Mouse (Mus musculus): ENCODE measurements around the gene Map4. TPM values are rescaled to one million over a fixed set of nuclear protein-coding genes. Genes with fewer than 3 reads are reported as not detected.

Gene Map4
- polyA plus RNA-seq, 1 experiment from 2014 or later = 33.9 TPM

- DNase-seq (ENCODE audit: low spot score) = peak; percentile 79
- TF ChIP-seq CTCF (IDR thresholded peaks at IDR 0.05; ENCODE audit: low read depth) = no peak
- no peaks in the 10 kb centered on the region for H3K27me3 ChIP-seq (ENCODE audit: insufficient read depth, low read length)
- peak overlapping the region; percentile 90 for H3K4me3 ChIP-seq (replicated peaks; ENCODE audit: low read depth, low read length)
- no peak for ATAC-seq (replicated peaks; ENCODE audit: low FRiP score, low read depth)
- no peaks in the 10 kb centered on the region for H3K9me3 ChIP-seq (replicated peaks; ENCODE audit: low read length)
- H3K9ac ChIP-seq (ENCODE audit: low read depth, low read length) = peak overlapping the region; percentile 90
- 0% methylated on average over 20 of the region's 20 CpGs for WGBS
- H3K4me2 ChIP-seq (ENCODE audit: low read length) = peak overlapping the region; percentile 89
- H3K36me3 ChIP-seq (ENCODE audit: insufficient read depth, low read length) = no peaks in the 10 kb centered on the region
- H3K4me1 ChIP-seq (replicated peaks; ENCODE audit: insufficient read depth, low read length) = 0 out of 2 replicates have a peak, but pooled peaks cover 4% of the 10 kb centered on the region
- H3K27ac ChIP-seq = peak overlapping the region; percentile 96
Measured at GRCm38 (mm10) chr9:109932361-109932755, 1.1 kb downstream of the Map4 start.

GRCm38 (mm10) chr9:109932756-109933375 lies 1.6 kb downstream of the Map4 start:
- Histone ChIP-seq H3K4me1 (replicated peaks; ENCODE audit: insufficient read depth, low read length) (0 out of 2 replicates have a peak, but pooled peaks cover 4% of the 10 kb centered on the region), H3K4me2 (ENCODE audit: low read length) (peak overlapping the region; percentile 89), H3K9ac (ENCODE audit: low read depth, low read length) (peak overlapping the region; percentile 90), H3K36me3 (ENCODE audit: insufficient read depth, low read length) (no peaks in the 10 kb centered on the region), H3K27ac (peak overlapping the region; percentile 96), H3K9me3 (replicated peaks; ENCODE audit: low read length) (no peaks in the 10 kb centered on the region), H3K27me3 (ENCODE audit: insufficient read depth, low read length) (no peaks in the 10 kb centered on the region), H3K4me3 (replicated peaks; ENCODE audit: low read depth, low read length) (peak overlapping the region; percentile 90)
- 0 out of 2 replicates have a peak, but pooled peaks have one; percentile 13 for TF ChIP-seq CTCF (IDR thresholded peaks at IDR 0.05; ENCODE audit: low read depth)
- DNase-seq (ENCODE audit: low spot score) = peak; percentile 81
- 0% methylated on average over 12 of the region's 12 CpGs for WGBS
- ATAC-seq (replicated peaks; ENCODE audit: low FRiP score, low read depth) = no peak

- DNase-seq (ENCODE audit: low spot score) = no peak
- peak; percentile 44; the same call in 1 of the 2 replicates for TF ChIP-seq CTCF (IDR thresholded peaks at IDR 0.05; ENCODE audit: low read depth)
- H3K4me1 ChIP-seq (replicated peaks; ENCODE audit: insufficient read depth, low read length) = no peaks in the 10 kb centered on the region
- H3K9me3 ChIP-seq (replicated peaks; ENCODE audit: low read length) = no peaks in the 10 kb centered on the region
- ATAC-seq (replicated peaks; ENCODE audit: low FRiP score, low read depth) = no peak
- H3K4me2 ChIP-seq (ENCODE audit: low read length) = no peak overlapping the region
- H3K27ac ChIP-seq = no peak overlapping the region
- 89% methylated on average over 3 of the region's 3 CpGs for WGBS
- no peaks in the 10 kb centered on the region for H3K36me3 ChIP-seq (ENCODE audit: insufficient read depth, low read length)
- H3K27me3 ChIP-seq (ENCODE audit: insufficient read depth, low read length) = no peaks in the 10 kb centered on the region
- no peak overlapping the region for H3K9ac ChIP-seq (ENCODE audit: low read depth, low read length)
- no peak overlapping the region for H3K4me3 ChIP-seq (replicated peaks; ENCODE audit: low read depth, low read length)
Measured at GRCm38 (mm10) chr9:109939401-109939800, 8.1 kb downstream of the Map4 start.

- DNase-seq (ENCODE audit: low spot score) (no peak), ATAC-seq (replicated peaks; ENCODE audit: low FRiP score, low read depth) (no peak)
- TF ChIP-seq CTCF (IDR thresholded peaks at IDR 0.05; ENCODE audit: low read depth) = no peak
- H3K4me3 ChIP-seq (replicated peaks; ENCODE audit: low read depth, low read length) = no peak overlapping the region
- H3K4me2 ChIP-seq (ENCODE audit: low read length) = no peak overlapping the region
- H3K9me3 ChIP-seq (replicated peaks; ENCODE audit: low read length) = no peaks in the 10 kb centered on the region
- 85% methylated on average over 4 of the region's 4 CpGs for WGBS
- H3K9ac ChIP-seq (ENCODE audit: low read depth, low read length) = no peak overlapping the region
- no peak overlapping the region for H3K27ac ChIP-seq
- H3K36me3 ChIP-seq (ENCODE audit: insufficient read depth, low read length) = no peaks in the 10 kb centered on the region
- H3K4me1 ChIP-seq (replicated peaks; ENCODE audit: insufficient read depth, low read length) = no peaks in the 10 kb centered on the region
- no peaks in the 10 kb centered on the region for H3K27me3 ChIP-seq (ENCODE audit: insufficient read depth, low read length)
Measured at GRCm38 (mm10) chr9:109942796-109943195, 11.5 kb downstream of the Map4 start.

DNA sequence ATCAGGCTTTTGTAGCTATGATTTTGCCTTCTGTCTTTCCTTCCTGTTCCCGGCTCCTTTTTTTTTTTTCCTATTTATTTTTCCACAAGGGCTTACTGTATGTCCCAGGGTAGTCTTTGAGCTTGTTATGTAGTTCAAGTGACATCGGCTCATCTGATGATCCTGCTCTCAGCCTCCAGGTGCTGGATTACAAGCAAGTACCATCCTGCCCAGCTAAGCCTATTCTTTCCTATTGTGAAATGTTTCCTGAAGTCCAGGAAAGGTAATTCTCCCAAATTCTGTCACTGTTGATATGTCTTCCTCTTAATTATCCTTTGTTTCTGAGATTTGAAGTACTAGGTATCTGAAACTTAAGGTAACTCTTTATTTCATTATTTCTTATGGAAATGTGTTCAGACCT lies 13.5 kb downstream of the Map4 start:
- ATAC-seq (replicated peaks; ENCODE audit: low FRiP score, low read depth) (no peak), DNase-seq (ENCODE audit: low spot score) (no peak)
- no peaks in the 10 kb centered on the region for H3K36me3 ChIP-seq (ENCODE audit: insufficient read depth, low read length)
- H3K9me3 ChIP-seq (replicated peaks; ENCODE audit: low read length) = no peaks in the 10 kb centered on the region
- no peak overlapping the region for H3K4me2 ChIP-seq (ENCODE audit: low read length)
- H3K9ac ChIP-seq (ENCODE audit: low read depth, low read length) = no peak overlapping the region
- WGBS = 89% methylated on average over 2 of the region's 2 CpGs
- no peak for TF ChIP-seq CTCF (IDR thresholded peaks at IDR 0.05; ENCODE audit: low read depth)
- H3K27ac ChIP-seq = no peak overlapping the region
- H3K27me3 ChIP-seq (ENCODE audit: insufficient read depth, low read length) = no peaks in the 10 kb centered on the region
- no peak overlapping the region for H3K4me3 ChIP-seq (replicated peaks; ENCODE audit: low read depth, low read length)
- no peaks in the 10 kb centered on the region for H3K4me1 ChIP-seq (replicated peaks; ENCODE audit: insufficient read depth, low read length)

GRCm38 (mm10) chr9:109948546-109948945 lies 17.3 kb downstream of the Map4 start:
- no peak for DNase-seq (ENCODE audit: low spot score)
- no peaks in the 10 kb centered on the region for H3K4me1 ChIP-seq (replicated peaks; ENCODE audit: insufficient read depth, low read length)
- H3K9ac ChIP-seq (ENCODE audit: low read depth, low read length) = no peak overlapping the region
- no peak for TF ChIP-seq CTCF (IDR thresholded peaks at IDR 0.05; ENCODE audit: low read depth)
- no peak overlapping the region for H3K4me3 ChIP-seq (replicated peaks; ENCODE audit: low read depth, low read length)
- H3K36me3 ChIP-seq (ENCODE audit: insufficient read depth, low read length) = no peaks in the 10 kb centered on the region
- no peaks in the 10 kb centered on the region for H3K9me3 ChIP-seq (replicated peaks; ENCODE audit: low read length)
- H3K27me3 ChIP-seq (ENCODE audit: insufficient read depth, low read length) = no peaks in the 10 kb centered on the region
- no peak overlapping the region for H3K4me2 ChIP-seq (ENCODE audit: low read length)
- no peak overlapping the region for H3K27ac ChIP-seq
- ATAC-seq (replicated peaks; ENCODE audit: low FRiP score, low read depth) = no peak

DNA sequence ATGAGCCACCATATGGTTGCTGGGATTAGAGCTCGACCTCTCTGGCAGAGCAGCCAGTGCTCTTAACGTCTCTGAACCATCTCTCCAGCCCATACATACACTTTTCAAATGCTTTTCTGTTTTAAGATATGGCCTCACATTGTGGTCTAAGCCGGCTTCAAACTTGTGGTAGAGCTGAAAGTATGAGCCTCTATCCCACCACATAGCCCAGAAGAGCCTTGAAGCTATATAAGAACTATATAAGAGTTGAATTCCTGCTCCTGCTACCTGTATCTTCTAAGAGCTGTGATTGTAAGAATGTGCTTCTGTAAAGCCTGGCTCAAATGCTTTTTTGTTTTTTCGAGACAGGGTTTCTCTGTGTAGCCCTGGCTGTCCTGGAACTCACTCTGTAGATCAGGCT lies 18.5 kb downstream of the Map4 start:
- DNase-seq (ENCODE audit: low spot score) = no peak

More for the DNA sequence above, 18.5 kb downstream of the Map4 start:
- no peaks in the 10 kb centered on the region for H3K27me3 ChIP-seq (ENCODE audit: insufficient read depth, low read length)
- no peaks in the 10 kb centered on the region for H3K9me3 ChIP-seq (replicated peaks; ENCODE audit: low read length)
- no peak overlapping the region for H3K4me3 ChIP-seq (replicated peaks; ENCODE audit: low read depth, low read length)
- no peak overlapping the region for H3K4me2 ChIP-seq (ENCODE audit: low read length)
- ATAC-seq (replicated peaks; ENCODE audit: low FRiP score, low read depth) = no peak
- WGBS = 91% methylated on average over 4 of the region's 4 CpGs
- H3K36me3 ChIP-seq (ENCODE audit: insufficient read depth, low read length) = no peaks in the 10 kb centered on the region
- H3K4me1 ChIP-seq (replicated peaks; ENCODE audit: insufficient read depth, low read length) = no peaks in the 10 kb centered on the region
- H3K27ac ChIP-seq = no peak overlapping the region
- no peak overlapping the region for H3K9ac ChIP-seq (ENCODE audit: low read depth, low read length)
- no peak for TF ChIP-seq CTCF (IDR thresholded peaks at IDR 0.05; ENCODE audit: low read depth)

Data from kidney, postnatal 0 days (tissue).